Mouse (Mus musculus) bone marrow, adult 2 months (tissue): ENCODE results near the gene Rgl2. TPM values are rescaled to one million over a fixed set of nuclear protein-coding genes. Genes with fewer than 3 reads are reported as not detected.
A peak's percentile ranks its signal among the peaks of the same experiment; 100 is the strongest.

Experiments used
- H3K27ac ChIP-seq: fragments of 200-500 bp; 2 replicates; pipeline ENCODE4 v1.5.1; 2012; ENCODE audit warnings: low read depth, mild to moderate bottlenecking, control low read depth, inconsistent platforms, low read length; ENCODE audit not compliant: control insufficient read depth, poor library complexity, insufficient read depth
- H3K4me1 ChIP-seq: fragments of 200-500 bp; 2 replicates; pipeline ENCODE4 v1.6.1; 2011; ENCODE audit warnings: low read length; ENCODE audit not compliant: control insufficient read depth, insufficient read depth
- H3K4me3 ChIP-seq: fragments of 200-500 bp; replicated peaks from 2 replicates; pipeline ENCODE3; 2011; ENCODE audit warnings: mild to moderate bottlenecking, low read depth, low read length, control low read depth; ENCODE audit not compliant: control insufficient read depth
- CTCF ChIP-seq: fragments of 200-500 bp; IDR thresholded peaks from 2 replicates; pipeline ENCODE4 v1.5.1; 2011; ENCODE audit warnings: low read length, control low read depth; ENCODE audit not compliant: control insufficient read depth, insufficient read depth
- POLR2A ChIP-seq: fragments of 200-500 bp; IDR thresholded peaks from 2 replicates; pipeline ENCODE4 v1.6.1; 2011; ENCODE audit warnings: low read depth, mild to moderate bottlenecking, control low read depth, low read length, borderline replicate concordance; ENCODE audit not compliant: control insufficient read depth
- WGBS: fragments of 180-500 bp; shearing (Covaris S2); methylation state at CpG from one replicate; pipeline ENCODE4 v1.1.7; 2018; 5-methylcytosine and 5-hydroxymethylcytosine counted together
- polyA plus RNA-seq: library from polyadenylated mRNA; stranded (reverse); fragments of >200 nt; gene quantifications from 2 replicates; pipeline ENCODE4 v1.2.4, GENCODE M21; 2011; ENCODE audit warnings: low replicate concordance; ENCODE audit not compliant: missing spikeins, insufficient read depth, insufficient read length

The Rgl2 gene
- polyA plus RNA-seq, 1 experiment: 173 TPM

DNA sequence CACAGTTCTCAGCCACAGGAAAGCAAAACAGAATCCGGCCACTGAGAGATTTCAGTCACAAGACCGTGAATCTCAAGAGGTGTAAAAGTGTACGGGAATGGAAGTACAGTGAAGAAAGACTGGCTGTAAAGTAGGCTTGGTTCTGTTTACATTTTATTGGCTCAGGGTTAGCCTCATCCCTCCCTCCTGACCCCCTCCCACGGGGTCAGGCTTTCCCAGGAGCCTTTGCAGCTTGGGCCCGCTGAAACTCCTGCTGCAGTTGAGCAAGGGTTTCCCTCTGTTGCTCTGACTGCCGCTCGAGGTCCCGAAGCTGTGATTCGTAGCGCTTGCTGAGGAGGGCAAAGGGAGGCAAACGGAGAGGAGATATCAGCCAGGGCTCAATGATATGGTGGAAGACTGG lies 9.4 kb downstream of the Rgl2 start:
- no peak for TF ChIP-seq POLR2A
- Histone ChIP-seq H3K4me3 (no peak overlapping the region), H3K4me1 (no peaks in the 10 kb centered on the region; the same call in 1 of the 2 replicates), H3K27ac (no peak overlapping the region)
- 67% methylated on average over 11 of the region's 11 CpGs for WGBS

DNA sequence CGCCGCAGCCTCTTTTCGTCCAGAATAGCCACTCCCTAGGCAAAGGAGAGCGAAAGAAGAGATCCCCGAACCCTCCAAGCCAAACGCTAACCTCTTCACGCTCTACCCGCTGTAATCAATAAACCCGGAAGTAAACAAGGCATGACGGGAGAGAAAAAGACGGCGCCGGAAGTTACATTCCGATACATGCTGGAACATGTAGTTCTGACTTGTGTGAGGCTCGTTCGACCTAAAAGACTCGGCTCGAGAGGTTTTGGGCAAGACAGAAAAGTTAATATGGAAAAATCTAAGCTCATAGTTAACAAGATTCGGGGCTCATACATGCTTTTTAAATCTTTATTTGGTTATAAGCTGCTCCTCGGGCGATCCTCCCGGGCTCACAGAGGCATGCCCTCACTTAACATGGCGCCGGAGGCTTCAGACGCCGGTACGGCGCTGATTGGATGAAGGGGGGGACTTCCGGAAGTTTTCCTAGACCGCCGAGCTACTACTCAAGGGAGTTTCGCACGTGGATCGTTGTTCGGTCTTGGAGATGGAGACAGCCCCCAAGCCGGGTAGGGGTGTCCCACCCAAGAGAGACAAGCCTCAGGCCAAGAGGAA lies 11.0 kb downstream of the Rgl2 start, which contains the start of the genes Pfdn6 and Wdr46:
Gene Pfdn6, minus strand, starts transcription at position 138 of the 600 bp plus-strand sequence.
Gene Wdr46, plus strand, starts transcription at position 455 of the 600 bp plus-strand sequence.
- Histone ChIP-seq H3K4me1 (no peaks in the 10 kb centered on the region; the same call in 1 of the 2 replicates), H3K4me3 (peak within 1 kb of the TSS; percentile 97), H3K27ac (peak within 1 kb of the TSS; percentile 7)
- WGBS: under 1% methylated on average over 36 of the region's 36 CpGs
- no peak for TF ChIP-seq CTCF
- TF ChIP-seq POLR2A: no peak

DNA sequence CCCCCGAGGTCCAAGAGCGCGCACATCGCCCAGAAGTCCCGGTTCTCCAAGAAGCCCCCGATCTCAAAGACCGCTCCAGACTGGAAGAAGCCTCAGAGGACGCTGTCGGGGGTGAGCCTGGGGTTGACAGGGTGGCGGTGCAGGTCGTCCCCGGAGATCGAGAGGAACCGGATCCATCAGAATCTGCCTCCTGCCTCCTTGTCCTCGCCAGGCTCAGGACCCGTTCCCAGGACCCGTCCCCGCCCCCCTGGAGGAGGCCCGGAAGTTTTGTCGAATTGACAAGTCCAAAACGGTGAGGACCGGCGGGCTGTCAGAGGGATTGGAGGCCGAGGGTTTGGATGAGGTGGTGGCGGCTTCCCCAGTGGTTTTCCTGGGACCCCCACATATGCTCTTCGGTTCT lies 11.6 kb downstream of the Rgl2 start:
- no peaks in the 10 kb centered on the region; the same call in 1 of the 2 replicates for H3K4me1 ChIP-seq
- WGBS: 1% methylated on average over 26 of the region's 26 CpGs
- no peak overlapping the region; the same call in 1 of the 2 replicates for H3K27ac ChIP-seq
- TF ChIP-seq POLR2A: no peak
- TF ChIP-seq CTCF: no peak
- H3K4me3 ChIP-seq: peak overlapping the region; percentile 97

DNA sequence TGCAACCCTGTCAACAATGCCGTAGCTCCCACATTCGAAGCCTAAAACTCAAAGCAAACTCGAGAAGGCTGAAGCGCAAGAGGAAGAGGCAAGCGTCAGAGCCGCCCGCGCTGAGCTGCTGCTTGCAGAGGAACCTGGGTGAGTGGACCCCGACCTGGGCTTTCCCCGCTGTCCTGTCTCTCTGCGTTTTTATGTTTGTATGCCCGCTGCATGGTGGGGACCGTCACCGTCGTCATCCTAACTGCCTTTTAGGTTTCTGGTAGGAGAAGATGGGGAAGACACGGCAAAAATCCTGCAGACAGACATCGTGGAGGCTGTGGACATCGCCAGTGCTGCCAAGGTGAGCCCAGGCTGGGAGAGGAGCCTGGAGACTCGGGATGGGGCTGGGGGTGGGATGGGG lies 12.0 kb downstream of the Rgl2 start:
- 38% methylated on average over 19 of the region's 19 CpGs for WGBS
- Histone ChIP-seq H3K4me1 (no peaks in the 10 kb centered on the region; the same call in 1 of the 2 replicates), H3K27ac (no peak overlapping the region; the same call in 1 of the 2 replicates), H3K4me3 (peak overlapping the region; percentile 97)
- TF ChIP-seq CTCF (no peak), POLR2A (no peak)

DNA sequence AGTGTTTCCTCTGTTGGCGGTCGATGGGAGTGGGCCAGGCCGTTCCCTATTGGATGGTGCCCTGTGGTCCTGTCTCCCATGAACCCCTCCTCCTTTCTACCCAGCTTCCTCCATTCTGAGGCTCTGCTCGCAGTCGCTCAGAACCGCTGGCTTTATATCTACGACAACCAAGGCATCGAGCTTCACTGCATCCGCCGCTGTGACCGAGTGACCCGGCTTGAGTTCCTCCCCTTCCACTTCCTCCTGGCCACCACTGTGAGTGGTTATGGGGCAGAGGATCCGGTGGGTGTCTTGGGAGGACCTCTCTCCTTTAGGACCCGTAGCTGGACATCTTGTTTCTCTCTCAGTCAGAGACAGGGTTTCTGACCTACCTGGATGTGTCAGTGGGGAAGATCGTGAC lies 14.1 kb downstream of the Rgl2 start:
- WGBS: 87% methylated on average over 15 of the region's 15 CpGs
- no peak for TF ChIP-seq POLR2A
- no peak for TF ChIP-seq CTCF
- no peak overlapping the region for H3K4me3 ChIP-seq
- peaks cover 5% of the 10 kb centered on the region; the same call in 1 of the 2 replicates for H3K4me1 ChIP-seq
- no peak overlapping the region for H3K27ac ChIP-seq

GRCm38 (mm10) chr17:33947430-33948089 lies 18.2 kb downstream of the Rgl2 start:
- 23% methylated on average over 10 of the region's 10 CpGs for WGBS
- Histone ChIP-seq H3K4me1 (peaks cover 8% of the 10 kb centered on the region), H3K27ac (peak overlapping the region; percentile 42), H3K4me3 (no peak overlapping the region)
- TF ChIP-seq CTCF: no peak
- no peak for TF ChIP-seq POLR2A

DNA sequence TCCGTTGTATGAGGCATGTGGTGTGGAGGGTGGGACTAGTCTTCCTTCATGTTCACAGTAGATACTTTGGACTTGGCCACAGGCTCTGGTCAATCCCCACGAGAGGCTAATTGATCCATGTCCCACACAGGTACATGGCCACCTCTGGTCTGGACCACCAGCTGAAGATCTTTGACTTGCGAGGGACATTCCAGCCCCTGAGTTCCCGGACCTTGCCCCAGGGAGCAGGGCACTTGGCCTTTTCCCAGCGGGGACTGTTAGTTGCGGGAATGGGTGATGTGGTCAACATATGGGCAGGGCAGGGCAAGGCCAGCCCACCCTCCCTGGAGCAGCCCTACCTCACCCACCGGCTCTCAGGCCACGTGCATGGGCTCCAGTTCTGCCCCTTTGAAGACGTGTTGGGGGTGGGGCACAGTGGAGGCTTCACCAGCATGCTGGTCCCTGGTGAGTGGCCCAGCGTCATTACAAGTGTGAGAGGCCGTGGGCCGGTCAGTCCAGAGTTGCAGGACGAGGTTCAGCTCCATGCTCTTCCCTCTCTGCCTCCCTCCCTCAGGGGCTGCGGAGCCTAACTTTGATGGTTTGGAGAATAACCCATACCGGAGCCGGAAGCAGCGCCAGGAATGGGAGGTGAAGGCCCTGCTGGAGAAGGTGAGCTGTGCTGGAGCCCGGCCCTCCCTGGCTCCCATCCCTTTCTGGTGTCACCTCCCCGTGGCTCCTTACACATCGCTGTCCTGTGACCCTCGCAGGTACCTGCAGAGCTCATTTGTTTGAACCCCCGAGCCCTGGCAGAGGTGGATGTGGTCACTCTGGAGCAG lies 19.0 kb downstream of the Rgl2 start:
- Histone ChIP-seq H3K4me1 (peaks cover 8% of the 10 kb centered on the region), H3K4me3 (no peak overlapping the region), H3K27ac (peak overlapping the region; percentile 42; the same call in 1 of the 2 replicates)
- TF ChIP-seq CTCF (no peak), POLR2A (no peak)
- 88% methylated on average over 22 of the region's 22 CpGs for WGBS
